Mouse (Mus musculus): ENCODE measurements around the gene Hnrnpa2b1.
A peak's percentile ranks its signal among the peaks of the same experiment; 100 is the strongest.

Hnrnpa2b1 gene

DNA sequence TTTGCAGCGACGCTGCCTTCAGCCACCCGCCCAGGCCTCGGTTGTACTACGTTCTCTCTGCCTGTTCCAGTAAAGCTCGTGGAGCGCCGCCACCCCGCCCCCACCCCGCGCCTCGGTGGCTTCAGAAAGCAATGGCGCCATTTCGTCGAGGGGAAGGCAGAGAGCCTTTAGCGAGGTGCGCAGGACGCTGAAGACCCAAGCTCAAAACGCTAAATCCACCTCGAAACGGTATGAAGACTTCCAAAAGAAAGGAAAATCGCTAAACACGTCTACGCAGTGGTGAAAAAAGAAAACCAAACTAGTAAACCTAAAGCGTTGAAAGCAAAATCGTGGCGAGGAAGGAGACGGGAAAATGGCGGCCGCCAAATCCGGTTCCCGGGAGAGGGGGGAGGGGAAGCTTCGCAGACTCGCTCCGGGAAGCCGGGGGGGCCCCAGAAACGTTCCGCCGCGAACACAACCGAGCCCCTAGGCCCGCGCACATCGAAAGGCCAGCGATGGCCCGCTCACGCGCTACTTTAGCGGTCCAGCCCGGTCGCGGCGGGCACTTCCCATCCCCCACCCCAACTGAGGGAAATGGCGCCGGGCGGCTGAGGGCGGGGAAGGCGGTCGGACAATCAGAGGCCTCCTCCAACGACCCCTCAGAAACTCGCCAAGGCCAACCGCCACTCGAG is 668 bp downstream of the Hnrnpa2b1 start:
- DNase-seq = peak; percentile 70

DNA sequence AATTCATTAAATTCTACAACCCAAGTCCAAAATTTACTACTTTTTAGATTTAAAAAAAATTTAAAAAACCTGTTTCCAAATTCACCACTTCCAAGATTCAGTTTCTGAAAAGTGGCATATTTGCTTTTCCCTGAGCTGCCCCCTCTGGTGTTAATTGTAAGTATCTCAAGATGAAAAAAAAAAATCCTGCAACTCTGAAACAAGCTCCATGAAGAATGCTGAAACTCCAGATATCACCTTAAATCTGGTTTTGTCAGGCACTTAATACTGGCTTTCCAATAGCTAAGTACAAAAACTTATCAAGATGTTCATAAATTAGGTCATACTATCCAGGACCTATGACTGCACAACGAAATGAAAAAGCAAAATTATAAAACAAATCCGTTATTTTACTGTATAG is 2.0 kb downstream of the Hnrnpa2b1 start:
- no peak for DNase-seq

DNA sequence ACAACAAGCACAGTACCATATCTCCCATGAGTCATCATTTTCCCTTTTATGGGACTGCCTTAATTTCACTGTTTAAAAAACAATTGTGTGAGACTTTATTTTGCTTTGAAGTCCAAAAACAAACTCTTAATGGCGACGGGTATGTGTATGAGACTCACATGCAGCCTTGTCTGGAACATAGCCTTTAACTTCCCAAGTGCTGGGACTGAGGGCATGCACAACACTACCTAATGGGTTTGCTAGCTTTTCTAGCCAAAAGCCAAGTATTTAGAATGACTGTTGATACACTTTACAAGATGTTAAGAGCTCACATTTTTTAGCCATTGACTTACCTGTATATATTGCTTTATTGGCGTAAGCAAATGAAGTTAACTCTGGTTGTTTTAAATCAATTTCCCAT is 9.3 kb downstream of the Hnrnpa2b1 start:
- no peak for DNase-seq

GRCm38 (mm10) chr6:51460021-51460360 is 9.7 kb downstream of the Hnrnpa2b1 start:
- no peak for DNase-seq

- DNase-seq = no peak
Observed at GRCm38 (mm10) chr6:51459313-51460020, 10.2 kb downstream of the Hnrnpa2b1 start.

DNA sequence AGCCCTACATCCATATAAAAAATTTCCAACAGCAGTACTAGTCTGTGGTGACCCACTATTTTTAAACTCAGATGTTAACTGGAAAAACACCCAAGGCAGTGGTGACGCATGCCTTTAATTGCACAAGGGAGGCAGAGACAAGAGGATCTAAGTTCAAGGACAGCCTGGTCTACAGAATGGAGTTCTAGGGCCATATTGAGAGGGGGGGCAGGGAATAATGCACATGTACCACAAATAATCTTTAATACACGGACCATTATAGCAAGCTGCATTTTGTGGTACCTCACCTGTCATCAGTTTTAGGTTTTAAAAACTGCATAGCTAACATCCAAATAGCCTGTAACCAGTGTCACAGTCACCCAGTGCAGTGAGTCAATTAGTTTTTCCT is 10.8 kb downstream of the Hnrnpa2b1 start:
- DNase-seq = no peak

GRCm38 (mm10) chr6:51457770-51458387 is 11.8 kb downstream of the Hnrnpa2b1 start:
- no peak for DNase-seq

DNA sequence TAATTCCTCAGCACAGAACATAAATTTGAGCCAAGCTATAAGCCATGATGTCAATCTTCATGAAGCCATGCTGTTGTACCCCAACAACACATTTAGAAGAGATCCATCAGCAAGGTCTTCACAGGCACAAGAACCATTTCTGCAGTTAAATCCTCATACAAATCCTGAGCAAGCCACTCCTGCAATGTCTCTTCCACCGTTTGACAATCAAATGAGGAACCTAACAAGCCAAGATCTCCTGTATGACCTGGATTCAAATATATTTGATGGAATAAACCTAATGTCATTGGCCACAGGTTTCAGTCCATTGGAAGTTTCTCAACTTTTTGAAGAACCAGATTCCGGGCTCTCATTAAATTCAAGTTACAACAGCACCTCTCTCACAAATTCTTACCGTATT is 12.4 kb downstream of the Hnrnpa2b1 start:
- no peak for DNase-seq

GRCm38 (mm10) chr6:51456198-51456597 is 13.5 kb downstream of the Hnrnpa2b1 start:
- DNase-seq = no peak

DNA sequence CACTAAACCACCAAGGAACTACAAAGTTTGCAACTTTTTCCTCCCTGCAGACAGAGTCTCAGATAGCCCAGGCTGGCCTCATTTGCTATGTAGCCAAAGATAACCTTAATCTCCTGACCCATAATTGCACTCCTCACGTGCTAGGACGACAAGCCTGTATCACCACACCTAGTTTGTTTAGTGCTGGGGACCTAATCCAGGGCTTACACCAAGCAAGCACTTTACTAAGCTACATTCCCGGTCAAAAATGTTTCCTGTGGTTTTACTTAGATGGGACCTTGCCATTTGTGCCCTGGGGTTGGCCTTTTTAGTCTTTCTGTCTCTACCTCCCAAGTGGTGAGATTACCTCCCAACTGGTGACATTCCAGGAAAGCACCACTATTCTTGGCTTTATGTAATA is 14.7 kb downstream of the Hnrnpa2b1 start:
- no peak for DNase-seq

- DNase-seq = no peak
Observed at GRCm38 (mm10) chr6:51452927-51453503, 16.7 kb downstream of the Hnrnpa2b1 start.

DNA sequence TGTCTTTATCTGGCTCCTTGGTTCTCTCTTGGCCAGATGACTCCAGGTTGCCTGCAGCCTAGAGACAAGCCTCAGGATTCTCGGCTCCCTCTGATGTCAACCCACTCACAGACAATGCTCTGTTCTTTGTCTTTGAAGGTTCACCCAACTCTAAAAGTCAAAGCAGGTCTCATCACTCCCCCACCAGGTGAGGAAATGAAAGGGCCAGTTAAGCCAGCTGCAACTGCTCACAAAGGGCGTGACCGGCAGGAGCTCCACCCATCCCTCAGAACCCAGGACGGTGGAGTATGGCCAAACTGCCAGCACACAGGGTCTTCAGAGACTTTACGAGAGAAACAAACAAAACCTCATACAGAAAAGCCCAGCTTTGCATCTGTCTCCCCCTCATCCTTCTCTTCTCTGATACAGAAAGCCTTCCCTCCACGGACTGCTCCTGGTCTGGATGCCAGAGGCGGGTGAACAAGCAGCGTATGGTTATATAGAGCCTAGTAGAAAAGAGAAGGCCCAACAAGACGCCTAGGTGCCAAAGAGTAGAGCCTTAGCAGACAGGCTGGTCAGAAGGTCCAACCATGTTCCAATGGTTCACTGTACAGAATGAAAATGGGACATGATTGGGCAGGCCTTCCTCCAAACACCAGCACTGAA is 27.4 kb downstream of the Hnrnpa2b1 start:
- DNase-seq = no peak

DNA sequence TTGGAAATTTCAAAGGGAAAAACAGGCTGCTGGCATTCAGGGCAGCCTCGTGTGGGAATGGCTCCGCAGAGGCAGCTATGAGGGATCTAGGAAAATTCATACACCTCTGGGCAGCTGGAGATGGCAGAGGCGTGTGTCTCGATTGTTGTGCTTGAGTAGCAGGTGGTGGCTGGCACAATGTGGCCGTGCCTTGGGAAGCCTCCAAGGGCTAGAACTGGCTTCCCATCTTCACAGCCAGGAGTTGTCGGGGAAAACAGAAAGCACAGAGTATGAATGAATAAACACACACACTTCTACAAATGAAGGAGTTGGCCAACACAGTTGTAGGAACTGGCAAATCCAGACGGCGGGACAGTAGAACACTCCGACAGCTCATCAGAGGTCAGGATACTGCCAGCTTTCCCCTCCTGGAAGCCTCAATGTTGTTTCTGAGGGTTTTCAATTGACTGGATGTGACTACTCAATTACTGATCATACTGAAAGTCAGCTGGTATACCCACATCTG is 30.8 kb downstream of the Hnrnpa2b1 start:
- DNase-seq = no peak

DNA sequence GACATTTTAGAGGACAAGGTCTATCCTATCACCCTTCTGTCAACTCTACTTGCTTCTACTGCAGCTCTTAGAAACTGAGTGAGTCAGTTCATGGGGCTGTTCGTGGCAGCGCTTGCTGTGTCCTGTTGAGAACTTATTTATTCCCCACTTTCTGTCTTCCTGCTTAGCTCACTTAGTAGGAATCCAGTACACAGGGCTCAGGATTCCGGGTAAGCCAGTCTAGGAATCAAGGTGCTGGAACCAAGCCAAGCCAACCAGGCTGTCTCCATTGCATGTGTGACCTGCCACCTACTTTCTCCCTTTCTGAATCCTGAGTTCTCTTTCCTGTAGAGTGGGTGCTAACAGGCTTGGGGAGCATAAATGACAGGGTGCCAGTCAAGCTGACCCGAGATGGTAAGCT is 32.0 kb downstream of the Hnrnpa2b1 start:
- DNase-seq = no peak

- no peak for DNase-seq
Observed at GRCm38 (mm10) chr6:51434270-51434669, 35.4 kb downstream of the Hnrnpa2b1 start.

DNA sequence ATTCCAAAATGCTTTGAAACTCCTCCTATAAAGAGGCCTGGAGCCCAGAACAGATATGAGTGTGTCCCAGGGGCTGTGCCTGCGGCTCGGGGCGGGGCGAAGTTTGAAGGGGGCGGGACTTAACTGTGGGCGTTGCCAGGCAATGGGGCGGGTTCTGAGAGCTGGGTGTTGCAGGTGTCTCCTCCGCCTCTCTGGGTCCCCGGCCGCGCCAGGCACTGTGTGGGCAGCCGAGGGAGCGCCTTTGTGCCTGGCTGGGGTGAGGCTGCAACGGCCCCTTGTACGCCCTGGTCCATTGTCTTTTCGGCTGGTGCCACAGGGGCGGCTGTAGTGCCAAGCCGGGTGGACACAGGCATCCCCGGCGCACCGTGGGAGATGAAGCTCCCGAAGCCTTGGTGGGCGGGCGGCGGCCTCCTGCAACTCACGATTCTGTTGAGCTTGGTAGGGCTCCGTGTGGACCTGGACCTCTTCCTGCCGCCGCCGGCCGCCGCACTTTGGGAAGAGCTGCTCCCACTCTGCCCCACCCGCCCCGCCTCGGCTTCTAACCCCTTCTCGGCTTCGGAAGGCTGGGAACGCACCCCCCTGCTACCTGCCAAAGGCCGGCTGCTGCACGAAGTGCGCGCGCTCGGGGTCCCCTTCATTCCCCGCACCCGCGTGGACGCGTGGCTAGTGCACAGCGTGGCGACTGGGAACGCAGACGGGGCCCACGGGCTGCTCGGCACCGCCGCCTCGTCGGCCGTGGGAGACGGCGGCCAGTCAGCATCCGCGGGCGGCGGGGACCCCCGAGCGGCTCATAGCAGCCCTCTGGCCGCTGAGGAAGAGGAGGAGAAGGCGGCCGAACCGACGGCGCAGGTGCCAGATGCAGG is 36.9 kb downstream of the Hnrnpa2b1 start, which contains the start of gene Nfe2l3:
Gene Nfe2l3 (plus strand): TSS at position 136 of the 863 bp plus-strand sequence.
- peak; percentile 44 for DNase-seq

DNA sequence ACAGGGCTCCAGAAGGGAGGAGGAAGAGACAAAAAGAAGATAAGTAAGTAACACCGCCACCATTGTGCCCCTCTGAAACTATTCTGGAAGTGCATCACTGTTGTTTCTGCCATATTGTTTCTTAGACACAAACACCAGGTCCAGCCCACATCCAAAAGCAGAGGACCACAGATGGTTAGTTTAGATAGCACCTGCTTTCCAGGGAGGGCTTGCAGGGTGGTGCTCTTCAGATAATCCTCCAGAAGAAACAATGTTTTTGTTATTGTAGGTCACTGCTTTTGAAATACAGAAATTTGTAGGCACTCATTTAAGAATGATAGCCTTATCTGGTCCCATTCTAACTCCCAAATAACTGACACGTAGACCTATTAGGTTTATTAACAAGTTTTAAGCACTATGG is 45.2 kb downstream of the Hnrnpa2b1 start:
- no peak for DNase-seq

DNA sequence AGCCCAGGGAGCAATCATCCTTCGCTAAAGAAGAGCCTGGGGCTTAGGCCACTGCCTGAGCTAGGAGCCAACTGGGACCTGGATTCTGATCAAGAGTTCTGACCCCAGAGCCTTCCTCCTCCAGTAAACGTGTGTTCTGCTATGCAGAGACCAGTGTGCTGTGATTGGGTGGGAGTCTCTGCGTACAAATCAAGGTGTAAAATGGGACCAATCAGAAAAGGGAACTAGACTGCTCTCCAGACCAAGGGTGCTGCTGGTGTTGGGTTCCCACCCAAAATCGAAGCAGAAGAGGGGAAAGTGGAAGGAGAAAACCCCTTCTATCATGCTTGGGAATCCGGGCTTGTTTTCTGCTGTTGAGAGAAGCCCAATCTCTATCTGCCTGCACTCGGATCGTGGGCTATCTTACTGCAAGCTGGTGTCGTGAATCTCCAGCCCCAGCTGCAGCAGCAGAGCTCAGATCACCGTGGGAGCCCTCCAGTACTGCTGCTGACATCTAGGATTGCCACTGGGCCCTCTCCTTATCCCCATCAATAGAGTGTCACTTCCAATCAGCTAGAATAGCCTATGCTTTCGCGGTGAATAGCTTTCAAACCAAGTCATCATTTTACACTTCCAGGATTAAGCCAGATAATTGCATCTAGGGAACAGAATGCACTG is 46.1 kb downstream of the Hnrnpa2b1 start:
- DNase-seq = no peak

- DNase-seq = no peak
Observed at GRCm38 (mm10) chr6:51417306-51417936, 52.3 kb downstream of the Hnrnpa2b1 start.

GRCm38 (mm10) chr6:51416433-51416832 is 53.3 kb downstream of the Hnrnpa2b1 start:
- no peak for DNase-seq
